Mouse (Mus musculus) bone marrow macrophage, adult 2 months (primary cell): Measurements from ENCODE around the gene Gsto1.

Experiments used
- CTCF ChIP-seq: IDR thresholded peaks from 2 replicates; pipeline ENCODE4 v1.5.1; 2012; ENCODE audit warnings: low read depth, mild to moderate bottlenecking, low read length, moderate library complexity
- POLR2A ChIP-seq: IDR thresholded peaks from 2 replicates; pipeline ENCODE4 v1.6.1; 2012; ENCODE audit warnings: mild to moderate bottlenecking, low read depth, low read length, borderline replicate concordance

DNA sequence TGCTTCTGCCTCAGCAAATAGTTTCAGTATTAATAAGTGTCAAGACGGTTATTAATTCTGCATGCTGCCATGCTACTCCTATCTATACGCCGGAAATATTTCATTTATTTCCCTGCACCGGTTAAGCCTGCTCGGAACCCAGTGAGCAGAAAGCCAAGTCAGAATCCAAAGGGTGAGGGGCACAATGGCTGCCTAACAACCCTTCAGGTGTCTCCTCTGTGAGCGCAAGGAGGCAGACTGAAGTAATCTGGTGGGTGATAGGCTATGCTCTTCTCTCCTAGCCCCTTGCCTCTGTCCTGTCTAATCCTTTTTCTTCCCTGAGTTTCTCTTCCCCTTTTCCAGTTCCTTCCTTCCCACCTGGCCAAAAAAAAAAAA, 17.3 kb upstream of the Gsto1 start:
- TF ChIP-seq CTCF (no peak), POLR2A (no peak)
